Mouse (Mus musculus) myocyte (in vitro differentiated cells): Measurements from ENCODE around the gene Draxin. TPM values are rescaled to one million over a fixed set of nuclear protein-coding genes. Genes with fewer than 3 reads are reported as not detected.

Source experiments
- H3K27me3 ChIP-seq: one replicate; pipeline ENCODE4 v1.6.1; 2011; ENCODE audit not compliant: control insufficient read depth, insufficient read depth, insufficient read length
- H3K36me3 ChIP-seq: one replicate; pipeline ENCODE4 v1.6.1; 2011; ENCODE audit not compliant: control insufficient read depth, insufficient read depth
- H3K4me2 ChIP-seq: one replicate; pipeline ENCODE4 v1.6.1; 2011; ENCODE audit warnings: low read depth, control low read depth
- H3K4me3 ChIP-seq: one replicate; pipeline ENCODE4 v1.5.1; 2011; ENCODE audit warnings: mild to moderate bottlenecking, control low read depth, moderate library complexity
- H3K79me2 ChIP-seq: one replicate; pipeline ENCODE4 v1.6.1; 2011; ENCODE audit not compliant: control insufficient read depth, insufficient read depth
- H3ac ChIP-seq: one replicate; pipeline ENCODE4 v1.6.1; 2011; ENCODE audit not compliant: control insufficient read depth, insufficient read length
- CEBPB ChIP-seq: IDR thresholded peaks from 2 replicates; pipeline ENCODE4 v1.6.1; 2011; ENCODE audit warnings: mild to moderate bottlenecking, moderate library complexity; ENCODE audit not compliant: poor library complexity, insufficient read depth, severe bottlenecking
- E2F4 ChIP-seq: IDR thresholded peaks from one replicate; pipeline ENCODE4 v1.6.1; 2011; ENCODE audit warnings: mild to moderate bottlenecking, control low read depth, moderate library complexity; ENCODE audit not compliant: insufficient read depth
- MAX ChIP-seq: IDR thresholded peaks from one replicate; pipeline ENCODE4 v1.6.1; 2011; ENCODE audit warnings: low read depth, mild to moderate bottlenecking, control low read depth
- MYOD1 ChIP-seq, 3 experiments: IDR thresholded peaks; one replicate each; pipeline ENCODE4 v1.6.1; 2011; ENCODE audit warnings: control low read depth in 2 of 3, low read depth in 2 of 3, mild to moderate bottlenecking in 2 of 3, moderate library complexity in 1 of 3; ENCODE audit not compliant: insufficient read length in 2 of 3, control insufficient read depth in 1 of 3
- MYOG ChIP-seq, 3 experiments: IDR thresholded peaks; one replicate each; pipeline ENCODE4 v1.6.1; 2011; ENCODE audit warnings: control low read depth in 2 of 3, low read depth in 2 of 3, mild to moderate bottlenecking in 2 of 3; ENCODE audit not compliant: insufficient read length in 2 of 3, control insufficient read depth in 1 of 3, insufficient read depth in 1 of 3
- POLR2A ChIP-seq: IDR thresholded peaks from one replicate; pipeline ENCODE4 v1.6.1; 2011; ENCODE audit warnings: low read depth, mild to moderate bottlenecking, control low read depth, moderate library complexity; ENCODE audit not compliant: insufficient read length
- POLR2AphosphoS2 ChIP-seq: IDR thresholded peaks from one replicate; pipeline ENCODE4 v1.6.1; 2011; ENCODE audit warnings: low read depth, control low read depth; ENCODE audit not compliant: insufficient read length
- REST ChIP-seq: IDR thresholded peaks from one replicate; pipeline ENCODE4 v1.6.1; 2011; ENCODE audit warnings: mild to moderate bottlenecking, control low read depth, moderate library complexity; ENCODE audit not compliant: insufficient read depth, insufficient read length
- SRF ChIP-seq: IDR thresholded peaks from one replicate; pipeline ENCODE4 v1.6.1; 2011; ENCODE audit warnings: low read depth; ENCODE audit not compliant: control insufficient read depth, insufficient read length
- TCF12 ChIP-seq: IDR thresholded peaks from one replicate; pipeline ENCODE4 v1.6.1; 2011; ENCODE audit warnings: mild to moderate bottlenecking, control low read depth; ENCODE audit not compliant: poor library complexity, insufficient read depth, severe bottlenecking
- TCF3 ChIP-seq: IDR thresholded peaks from one replicate; pipeline ENCODE4 v1.6.1; 2011; ENCODE audit warnings: low read depth, control low read depth; ENCODE audit not compliant: insufficient read length
- USF1 ChIP-seq: IDR thresholded peaks from one replicate; pipeline ENCODE4 v1.6.1; 2011; ENCODE audit warnings: low read depth, mild to moderate bottlenecking, control low read depth, moderate library complexity
- polyA plus RNA-seq: library from polyadenylated mRNA; unstranded; fragments of >200 nt; fragmentation: generic; extraction: Trizol; gene quantifications from one replicate; pipeline ENCODE4 v1.2.1, GENCODE M21; 2012; ENCODE audit warnings: missing spikeins

The Draxin gene
- polyA plus RNA-seq, 1 experiment, result 0.04 TPM

GRCm38 (mm10) chr4:148056801-148057200, 73.7 kb downstream of the Draxin start:
- H3K79me2 ChIP-seq, result no peaks in the 10 kb centered on the region
- H3K27me3 ChIP-seq, result no peaks in the 10 kb centered on the region
- peaks cover 22% of the 10 kb centered on the region for H3K36me3 ChIP-seq
- peak overlapping the region; percentile 24 for H3K4me2 ChIP-seq
- peak in 1 of 3 experiments; percentile 3 for TF ChIP-seq MYOD1 (IDR thresholded peaks at IDR 0.05; ENCODE audit: control insufficient read depth in 1 of 3, insufficient read length in 2 of 3, low read depth in 2 of 3)
- no peak for TF ChIP-seq USF1
- no peak for TF ChIP-seq TCF3
- no peak overlapping the region for H3ac ChIP-seq
- H3K4me3 ChIP-seq, result no peak overlapping the region

- TF ChIP-seq MYOG (IDR thresholded peaks at IDR 0.05; ENCODE audit: control insufficient read depth in 1 of 3, insufficient read depth in 1 of 3, insufficient read length in 2 of 3, low read depth in 2 of 3), result peak in 1 of 3 experiments; percentile 55
- TF ChIP-seq CEBPB, result no peak
- no peak for TF ChIP-seq TCF12
- TF ChIP-seq MYOD1 (IDR thresholded peaks at IDR 0.05; ENCODE audit: control insufficient read depth in 1 of 3, insufficient read length in 2 of 3, low read depth in 2 of 3), result peak; percentile 61 to 96 (median 92)
- TF ChIP-seq MAX, result no peak
- peak; percentile 26 for TF ChIP-seq TCF3
- TF ChIP-seq POLR2A, result no peak
- no peak for TF ChIP-seq SRF
- TF ChIP-seq E2F4, result no peak
- TF ChIP-seq USF1, result no peak
- no peak for TF ChIP-seq POLR2AphosphoS2
- TF ChIP-seq REST, result no peak
- Histone ChIP-seq H3K79me2 (no peaks in the 10 kb centered on the region), H3K4me2 (peak overlapping the region; percentile 24), H3K4me3 (no peak overlapping the region), H3K27me3 (no peaks in the 10 kb centered on the region), H3K36me3 (peaks cover 25% of the 10 kb centered on the region), H3ac (no peak overlapping the region)
Observed at GRCm38 (mm10) chr4:148056246-148056645, 74.3 kb downstream of the Draxin start.

GRCm38 (mm10) chr4:148054961-148055695, 75.4 kb downstream of the Draxin start:
- TF ChIP-seq MYOG (IDR thresholded peaks at IDR 0.05; ENCODE audit: control insufficient read depth in 1 of 3, insufficient read depth in 1 of 3, insufficient read length in 2 of 3, low read depth in 2 of 3) (no peak), USF1 (no peak), POLR2A (no peak), POLR2AphosphoS2 (peak; percentile 17)
- H3K4me3 ChIP-seq, result no peak overlapping the region
- H3K79me2 ChIP-seq, result no peaks in the 10 kb centered on the region
- H3K36me3 ChIP-seq, result peaks cover 36% of the 10 kb centered on the region
- H3K4me2 ChIP-seq, result no peak overlapping the region
- no peak overlapping the region for H3ac ChIP-seq
- H3K27me3 ChIP-seq, result no peaks in the 10 kb centered on the region

GRCm38 (mm10) chr4:148053417-148053920, 77.0 kb downstream of the Draxin start:
- H3K4me2 ChIP-seq, result no peak overlapping the region
- H3ac ChIP-seq, result no peak overlapping the region
- H3K4me3 ChIP-seq, result no peak overlapping the region
- TF ChIP-seq POLR2AphosphoS2, result no peak
- no peak for TF ChIP-seq CEBPB
- H3K27me3 ChIP-seq, result no peaks in the 10 kb centered on the region
- H3K79me2 ChIP-seq, result no peaks in the 10 kb centered on the region
- H3K36me3 ChIP-seq, result peaks cover 43% of the 10 kb centered on the region

- no peak overlapping the region for H3K4me3 ChIP-seq
- H3K27me3 ChIP-seq, result no peaks in the 10 kb centered on the region
- H3ac ChIP-seq, result no peak overlapping the region
- no peak for TF ChIP-seq MYOG (IDR thresholded peaks at IDR 0.05; ENCODE audit: control insufficient read depth in 1 of 3, insufficient read depth in 1 of 3, insufficient read length in 2 of 3, low read depth in 2 of 3)
- no peak for TF ChIP-seq MYOD1 (IDR thresholded peaks at IDR 0.05; ENCODE audit: control insufficient read depth in 1 of 3, insufficient read length in 2 of 3, low read depth in 2 of 3)
- no peak for TF ChIP-seq POLR2AphosphoS2
- TF ChIP-seq CEBPB, result no peak
- no peak for TF ChIP-seq E2F4
- no peak for TF ChIP-seq MAX
- no peak for TF ChIP-seq REST
- TF ChIP-seq POLR2A, result no peak
- TF ChIP-seq SRF, result no peak
- no peak overlapping the region for H3K4me2 ChIP-seq
- peaks cover 46% of the 10 kb centered on the region for H3K36me3 ChIP-seq
- no peaks in the 10 kb centered on the region for H3K79me2 ChIP-seq
Observed at GRCm38 (mm10) chr4:148052976-148053375, 77.5 kb downstream of the Draxin start.
